Mouse (Mus musculus): ENCODE measurements at regions not wholly inside any gene's neighbourhood (a gene's known extent, or its start where the extent isn't known, plus 50 kb on each side); places are given as distances from the start of the nearest gene placed in this dataset.

GRCm38 (mm10) chr4:81492811-81493210 lies 50.2 kb upstream of the Mpdz start:
- no peak for DNase-seq
